Mouse (Mus musculus) adrenal gland, postnatal 14 days (tissue): ENCODE measurements around the gene Maml3. TPM values are rescaled to one million over a fixed set of nuclear protein-coding genes. Genes with fewer than 3 reads are reported as not detected.

Experiments used
- DNase-seq: peaks from one replicate; pipeline ENCODE4 v3.0.0; 2021; ENCODE audit warnings: mixed read lengths
- total RNA-seq: library from RNA; stranded (reverse); gene quantifications from 2 replicates; pipeline ENCODE4 v1.2.3, GENCODE M21; 2021

Maml3 gene
- total RNA-seq, 1 experiment from 2014 or later = 10.2 TPM

- DNase-seq = no peak
Observed at GRCm38 (mm10) chr3:52090230-52090873, 14.5 kb downstream of the Maml3 start.

- DNase-seq = peak; percentile 98
Observed at GRCm38 (mm10) chr3:52088458-52089341, 16.2 kb downstream of the Maml3 start.

DNA sequence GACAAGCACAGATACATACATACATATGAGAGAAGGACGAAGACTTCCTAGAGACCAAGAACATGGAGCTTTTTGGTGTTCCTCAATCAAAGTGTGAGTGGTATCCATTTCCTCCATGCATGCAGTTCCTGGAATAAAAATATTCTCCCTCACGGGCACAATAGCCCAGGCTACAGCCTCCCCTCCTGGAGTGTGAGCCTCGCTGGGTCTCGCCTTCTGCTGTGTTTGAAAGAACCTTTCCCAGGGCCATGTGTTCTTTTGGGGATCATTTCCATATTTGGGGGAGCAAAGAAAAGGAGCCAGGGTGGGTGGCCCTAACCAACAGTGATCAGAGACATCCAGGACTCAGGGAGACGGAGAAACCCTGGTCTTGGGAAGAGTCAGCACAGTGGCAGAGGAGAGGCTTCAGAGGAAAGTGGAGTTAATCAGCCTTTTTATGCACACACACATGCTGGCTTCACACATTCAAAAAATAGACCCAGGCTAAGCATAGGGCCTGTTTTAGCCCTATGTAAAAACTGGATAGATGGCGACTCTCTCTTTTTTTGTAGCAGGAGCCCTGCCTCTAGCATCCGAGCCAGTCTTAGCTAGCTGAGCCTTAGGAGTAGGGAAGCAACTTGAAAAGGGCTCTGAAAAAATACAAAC, 17.1 kb downstream of the Maml3 start:
- DNase-seq = no peak

GRCm38 (mm10) chr3:52078763-52079162, 26.1 kb downstream of the Maml3 start:
- DNase-seq = no peak

- no peak for DNase-seq
Observed at GRCm38 (mm10) chr3:52073959-52074358, 30.9 kb downstream of the Maml3 start.

DNA sequence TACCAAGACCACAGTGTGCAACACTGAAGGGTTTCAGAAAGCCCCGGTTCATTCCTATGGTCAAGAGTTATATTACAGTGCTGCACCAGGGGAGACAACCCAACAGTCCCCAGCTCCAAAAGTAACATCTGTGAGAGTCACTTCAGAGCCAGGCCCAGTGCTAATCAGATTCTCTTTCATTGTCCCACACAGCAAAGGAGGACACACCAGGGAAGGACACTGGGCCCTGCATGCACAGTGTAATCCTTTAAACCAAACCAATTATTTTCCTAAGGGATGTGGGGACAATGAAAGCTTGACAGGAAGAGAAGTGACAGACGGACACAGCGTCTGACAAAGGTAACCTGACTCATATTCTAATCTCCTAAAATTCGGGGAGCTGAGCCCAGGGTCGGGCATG, 32.9 kb downstream of the Maml3 start:
- DNase-seq = no peak

- no peak for DNase-seq
Observed at GRCm38 (mm10) chr3:52070163-52070478, 34.8 kb downstream of the Maml3 start.

GRCm38 (mm10) chr3:52069304-52070162, 35.3 kb downstream of the Maml3 start:
- DNase-seq = peak; percentile 82

- DNase-seq = no peak
Observed at GRCm38 (mm10) chr3:52068885-52069284, 36.0 kb downstream of the Maml3 start.

DNA sequence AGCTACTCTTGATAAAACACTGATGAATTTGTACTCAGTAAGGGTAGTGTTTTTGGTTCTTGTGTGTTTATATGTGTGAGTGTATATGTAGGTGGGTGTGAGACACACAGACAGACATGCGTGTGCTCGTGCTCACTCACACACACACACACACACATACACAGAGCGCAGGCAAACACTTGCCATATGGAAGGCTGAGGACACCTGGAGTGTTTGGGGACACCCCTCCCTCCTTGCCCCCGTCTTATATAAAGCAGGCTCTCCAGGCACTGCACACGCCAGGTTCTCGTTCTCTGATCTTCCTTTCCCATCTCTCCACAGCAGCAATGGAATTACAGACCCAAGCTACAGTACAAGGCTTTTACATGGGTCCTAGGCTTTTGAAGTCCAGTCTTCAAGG, 37.7 kb downstream of the Maml3 start:
- no peak for DNase-seq

- DNase-seq = no peak
Observed at GRCm38 (mm10) chr3:52066142-52066541, 38.7 kb downstream of the Maml3 start.

- no peak for DNase-seq
Observed at GRCm38 (mm10) chr3:52063261-52063655, 41.6 kb downstream of the Maml3 start.

DNA sequence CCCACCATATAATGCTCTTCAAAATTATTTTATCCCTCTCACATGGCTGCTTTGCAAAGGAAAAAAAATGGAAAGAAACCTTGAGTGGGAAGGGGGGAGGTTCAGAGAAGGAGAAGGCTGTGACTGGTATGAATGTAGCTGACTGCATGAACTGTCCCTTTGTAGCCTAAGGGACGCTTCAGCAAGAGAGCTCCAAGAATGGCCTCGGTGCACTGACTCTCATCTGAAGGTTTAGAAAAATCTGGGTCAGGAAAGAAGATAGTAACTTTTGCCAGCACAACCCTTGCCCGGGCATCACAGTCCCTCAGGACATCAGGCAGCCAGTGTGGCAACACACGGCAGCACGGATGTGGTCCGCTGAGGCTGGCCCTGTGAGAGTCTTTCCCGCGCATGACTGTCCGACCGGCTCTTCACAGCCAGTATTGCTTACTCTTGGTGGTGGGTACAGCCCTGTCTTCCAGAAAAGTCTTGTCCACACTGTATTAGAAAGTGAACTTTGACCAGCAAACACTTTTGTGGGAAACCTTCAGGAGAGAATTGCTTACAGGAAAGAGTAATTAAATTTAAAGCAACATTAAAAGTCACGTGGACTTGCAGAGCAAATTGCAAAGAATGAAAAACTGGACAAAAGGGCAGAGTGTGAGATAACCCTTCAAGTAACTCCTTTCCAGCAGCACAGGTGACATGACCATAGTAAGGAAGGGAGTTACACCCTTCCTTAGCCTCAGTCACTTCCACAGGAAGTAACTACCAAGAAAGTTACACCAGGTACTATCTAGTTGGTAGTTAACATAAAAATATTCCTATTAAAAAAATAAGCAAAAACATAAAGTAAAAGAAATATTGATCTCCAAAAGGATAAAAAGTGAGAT, 42.3 kb downstream of the Maml3 start:
- DNase-seq = peak; percentile 32

DNA sequence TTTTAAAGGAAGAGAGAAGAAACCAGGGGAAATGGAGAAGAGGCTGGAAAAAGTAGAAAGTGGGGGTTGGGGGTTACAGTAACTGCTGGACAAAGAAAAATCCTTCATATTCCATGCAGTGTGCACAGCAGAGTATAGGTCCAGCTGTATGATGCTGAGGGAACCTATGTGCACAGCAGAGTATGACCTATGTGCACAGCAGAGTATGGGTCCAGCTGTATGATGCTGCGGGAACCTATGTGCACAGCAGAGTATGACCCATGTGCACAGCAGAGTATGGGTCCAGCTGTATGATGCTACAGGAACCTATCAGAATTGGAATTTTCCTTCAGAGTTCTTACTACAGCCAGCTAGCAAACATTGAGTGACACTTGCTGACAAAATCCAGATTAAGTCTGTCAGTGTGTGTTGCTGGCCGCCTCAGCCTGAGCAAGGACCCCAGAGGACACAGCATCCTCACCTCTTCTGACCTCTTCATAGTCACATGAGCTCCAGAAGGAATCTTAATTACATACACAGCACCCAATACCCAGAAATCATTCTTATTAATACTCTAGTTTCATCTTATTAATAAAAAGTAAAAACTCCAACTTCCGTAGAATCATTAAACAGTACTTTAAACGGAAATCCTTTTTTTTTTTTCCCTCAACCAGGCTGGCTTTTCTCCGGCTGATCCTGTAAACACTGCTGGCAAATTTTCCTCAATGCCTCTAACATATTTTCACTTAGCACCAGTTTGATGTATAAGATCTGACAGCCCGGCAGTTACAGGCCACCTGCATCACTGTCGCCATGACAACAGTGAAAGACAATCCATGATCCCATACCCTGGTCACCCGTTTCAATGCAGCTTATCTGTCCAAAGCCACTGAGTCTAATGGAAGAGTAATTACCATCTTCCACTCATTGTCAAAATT, 43.1 kb downstream of the Maml3 start:
- DNase-seq = no peak

DNA sequence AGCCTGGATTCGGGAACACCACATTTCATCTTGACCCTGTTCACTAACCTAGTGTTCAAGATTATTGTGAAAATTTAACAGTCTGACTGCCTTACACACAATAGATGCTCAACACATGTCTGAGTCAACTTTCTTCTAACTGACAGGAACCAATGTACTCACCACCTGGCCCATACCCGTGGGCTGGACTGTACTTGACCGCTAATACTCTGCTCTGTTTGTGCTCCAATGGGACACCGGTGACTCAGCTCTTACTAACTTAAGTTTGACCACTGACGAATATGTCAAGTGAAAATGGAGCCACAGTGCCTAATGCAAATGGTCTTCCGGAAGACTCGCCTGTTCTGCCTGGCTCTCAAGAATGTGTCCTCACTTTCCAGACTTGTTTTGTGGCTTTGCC, 44.0 kb downstream of the Maml3 start:
- no peak for DNase-seq

- DNase-seq = no peak
Observed at GRCm38 (mm10) chr3:52051801-52052200, 53.1 kb downstream of the Maml3 start.

DNA sequence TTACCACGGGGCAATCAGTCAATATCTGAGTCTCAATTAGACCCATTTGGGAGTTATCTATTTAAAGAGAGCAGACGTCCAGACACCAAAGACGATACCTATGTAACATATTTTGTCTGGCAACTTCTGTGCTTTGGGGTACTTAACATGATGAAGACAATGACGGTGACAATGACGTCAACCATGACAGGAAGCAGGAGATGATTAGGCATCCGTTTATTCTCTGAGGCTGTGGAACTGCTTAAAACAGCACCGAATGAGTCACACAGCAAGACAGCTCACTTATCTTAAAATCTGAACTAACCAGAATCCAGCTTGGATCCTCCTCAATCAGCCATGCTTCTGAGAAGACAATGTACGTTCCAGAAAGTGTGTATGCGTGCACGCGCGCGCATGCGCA, 56.8 kb downstream of the Maml3 start:
- peak; percentile 35 for DNase-seq

DNA sequence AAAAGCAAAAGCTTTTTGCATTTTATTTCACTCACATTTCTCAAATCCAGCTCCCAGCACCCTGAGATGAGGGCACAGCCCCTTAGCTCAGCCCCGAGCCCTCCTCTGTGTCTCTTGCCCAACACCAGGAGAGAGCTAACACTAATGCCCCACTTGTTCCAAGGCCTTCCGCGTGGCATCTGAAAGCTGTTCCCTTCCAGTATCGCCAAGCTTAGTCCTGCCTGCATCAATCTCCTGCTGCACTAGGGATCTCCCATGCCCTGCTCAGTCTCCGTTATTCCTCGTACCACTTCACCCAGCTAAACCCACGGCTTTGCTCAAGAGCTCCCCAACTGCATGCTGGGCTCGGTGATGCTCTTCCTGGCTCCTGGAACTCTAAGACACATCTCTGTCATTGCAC, 57.3 kb downstream of the Maml3 start:
- DNase-seq = peak; percentile 27

- DNase-seq = peak; percentile 96
Observed at GRCm38 (mm10) chr3:52046895-52047372, 57.9 kb downstream of the Maml3 start.
